9 mouse cellular contexts compared by ENCODE assay signal in the genomic region with DNA sequence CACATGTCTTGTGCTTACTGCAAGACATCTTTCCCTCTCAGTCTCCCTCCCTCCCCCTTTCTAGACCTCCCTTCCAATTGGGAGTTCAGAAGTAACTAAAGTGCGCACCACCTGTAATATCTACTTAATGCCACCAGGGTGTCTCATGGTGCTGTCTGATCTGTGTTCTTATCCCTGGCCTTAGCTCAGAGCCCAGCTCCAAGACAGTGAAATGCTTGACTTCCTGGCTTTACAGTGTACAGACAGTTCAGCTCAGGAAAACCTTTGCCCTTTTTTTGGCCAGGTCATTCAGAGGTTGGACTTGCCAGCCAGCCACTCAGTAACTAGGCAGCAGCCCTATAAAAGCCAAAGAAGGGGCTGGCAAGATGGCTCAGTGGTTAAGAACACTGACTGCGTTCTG. TPM values are rescaled to one million over a fixed set of nuclear protein-coding genes. Genes with fewer than 3 reads are reported as not detected.
DNase-seq lines count a peak whose midpoint lies in the region; ATAC-seq and TF ChIP-seq lines count a peak whose summit lies in the region.
"Had no signal": no experiment of that assay in that cellular context is flagged by ENCODE, and none has a peak within 500 bp of the region (broad histone marks: within the 10 kb centered on the region; RNA-seq: fewer than 3 reads in every experiment).

No protein-coding gene starts in this region.

- no peak overlapping the region for H3K9ac ChIP-seq in embryonic facial prominence, embryonic 15.5 days
- H3K9ac ChIP-seq in limb, embryonic 13.5 days = no peak overlapping the region
- no peak overlapping the region for H3K9ac ChIP-seq in midbrain, embryonic 14.5 days (replicated peaks; ENCODE audit: low read length)
- H3K9ac ChIP-seq: embryonic facial prominence, embryonic 12.5 days had no signal

- no peaks in the 10 kb centered on the region for H3K27me3 ChIP-seq in embryonic facial prominence, embryonic 15.5 days
- H3K27me3 ChIP-seq in hindbrain, embryonic 10.5 days (ENCODE audit: insufficient read depth, poor library complexity, severe bottlenecking) = no peaks in the 10 kb centered on the region
- H3K27me3 ChIP-seq in limb, embryonic 13.5 days = no peaks in the 10 kb centered on the region
- no peaks in the 10 kb centered on the region for H3K27me3 ChIP-seq in midbrain, embryonic 14.5 days (ENCODE audit: control insufficient read depth, insufficient read depth, low read length)
- H3K27me3 ChIP-seq: embryonic facial prominence, embryonic 12.5 days had no signal

- H3K4me3 ChIP-seq in left cerebral cortex, adult 2 months = no peak overlapping the region
- no peak overlapping the region for H3K4me3 ChIP-seq in embryonic facial prominence, embryonic 15.5 days (replicated peaks)
- no peak overlapping the region for H3K4me3 ChIP-seq in hindbrain, embryonic 10.5 days
- H3K4me3 ChIP-seq in limb, embryonic 13.5 days = no peak overlapping the region
- H3K4me3 ChIP-seq in midbrain, embryonic 14.5 days (replicated peaks; ENCODE audit: low read depth, low read length) = no peak overlapping the region
- H3K4me3 ChIP-seq: embryonic facial prominence, embryonic 12.5 days had no signal

- no peaks in the 10 kb centered on the region for H3K9me3 ChIP-seq in embryonic facial prominence, embryonic 15.5 days (replicated peaks)
- H3K9me3 ChIP-seq in hindbrain, embryonic 10.5 days = no peaks in the 10 kb centered on the region
- H3K9me3 ChIP-seq in limb, embryonic 13.5 days = no peaks in the 10 kb centered on the region
- no peaks in the 10 kb centered on the region for H3K9me3 ChIP-seq in midbrain, embryonic 14.5 days (ENCODE audit: control insufficient read depth, low read length)
- H3K9me3 ChIP-seq: embryonic facial prominence, embryonic 12.5 days had no signal

- intact Hi-C loops in left cerebral cortex, adult 2 months (cut with DNase I) = loop anchor here (2.0 kb wide), 1 partner anchor 138 kb away; no protein-coding TSS in a partner anchor

- DNase-seq in left cerebral cortex, adult 2 months (ENCODE audit: extremely low spot score in 1 of 2, low spot score in 2 of 2) = peak in 1 of 2 experiments; percentile 29
- DNase-seq in left cerebral cortex, adult 11 months (ENCODE audit: low spot score) = no peak
- DNase-seq in ZHBTc4 (ENCODE audit: low read depth, low spot score) = peak; percentile 89
- DNase-seq in hindbrain, embryonic 10.5 days (ENCODE audit: low spot score) = peak; percentile 31
- peak; percentile 82 for DNase-seq in midbrain, embryonic 14.5 days
- no peak for DNase-seq in spleen, adult 12 weeks (ENCODE audit: low spot score)

- H3K4me1 ChIP-seq in embryonic facial prominence, embryonic 15.5 days = no peaks in the 10 kb centered on the region
- H3K4me1 ChIP-seq in hindbrain, embryonic 10.5 days (replicated peaks) = no peaks in the 10 kb centered on the region
- H3K4me1 ChIP-seq in limb, embryonic 13.5 days = 0 out of 2 replicates have a peak, but pooled peaks cover 2% of the 10 kb centered on the region
- H3K4me1 ChIP-seq in midbrain, embryonic 14.5 days (ENCODE audit: control insufficient read depth, insufficient read depth, low read length) = no peaks in the 10 kb centered on the region
- H3K4me1 ChIP-seq: embryonic facial prominence, embryonic 12.5 days had no signal

- peak; percentile 83 for ATAC-seq in embryonic facial prominence, embryonic 15.5 days (ENCODE audit: insufficient number of reproducible peaks, low FRiP score, low TSS enrichment, low read depth)
- peak; percentile 73 for ATAC-seq in limb, embryonic 13.5 days (ENCODE audit: low FRiP score, low read depth)
- ATAC-seq in midbrain, embryonic 14.5 days (ENCODE audit: low FRiP score, low TSS enrichment) = peak; percentile 63; the same call in 1 of the 2 replicates

- no peak overlapping the region for H3K4me2 ChIP-seq in embryonic facial prominence, embryonic 15.5 days (replicated peaks)
- H3K4me2 ChIP-seq in limb, embryonic 13.5 days (replicated peaks) = no peak overlapping the region
- no peak overlapping the region for H3K4me2 ChIP-seq in midbrain, embryonic 14.5 days (ENCODE audit: low read length)
- H3K4me2 ChIP-seq: embryonic facial prominence, embryonic 12.5 days had no signal

- WGBS in embryonic facial prominence, embryonic 15.5 days = 40% methylated on average over 2 of the region's 2 CpGs
- WGBS in hindbrain, embryonic 10.5 days = 49% methylated on average over 2 of the region's 2 CpGs
- 44% methylated on average over 2 of the region's 2 CpGs for WGBS in limb, embryonic 13.5 days
- 48% methylated on average over 2 of the region's 2 CpGs for WGBS in midbrain, embryonic 14.5 days

- peak; percentile 74 for TF ChIP-seq CTCF in left cerebral cortex, adult 2 months (IDR thresholded peaks at IDR 0.05)

- no peaks in the 10 kb centered on the region for H3K36me3 ChIP-seq in embryonic facial prominence, embryonic 15.5 days
- peaks cover 8% of the 10 kb centered on the region for H3K36me3 ChIP-seq in hindbrain, embryonic 10.5 days
- peaks cover 4% of the 10 kb centered on the region; the same call in 1 of the 2 replicates for H3K36me3 ChIP-seq in limb, embryonic 13.5 days
- H3K36me3 ChIP-seq in midbrain, embryonic 14.5 days (ENCODE audit: control insufficient read depth, insufficient read depth, low read length) = no peaks in the 10 kb centered on the region
- H3K36me3 ChIP-seq: embryonic facial prominence, embryonic 12.5 days had no signal

- H3K27ac ChIP-seq in left cerebral cortex, adult 2 months = no peak overlapping the region
- no peak overlapping the region for H3K27ac ChIP-seq in embryonic facial prominence, embryonic 15.5 days (replicated peaks)
- no peak overlapping the region for H3K27ac ChIP-seq in hindbrain, embryonic 10.5 days
- no peak overlapping the region for H3K27ac ChIP-seq in limb, embryonic 13.5 days
- no peak overlapping the region for H3K27ac ChIP-seq in midbrain, embryonic 14.5 days (replicated peaks; ENCODE audit: low read depth, low read length)
- H3K27ac ChIP-seq: embryonic facial prominence, embryonic 12.5 days had no signal

RNA-seq across cellular contexts. Expression of gene Vezf1, which starts 8.9 kb away (rescaled TPM):
- 10 to 100 TPM; 27.8 to 28.3 TPM for total RNA-seq in left cerebral cortex, adult 2 months (2021)
- 37.5 and 39.6 TPM in 2 replicates for polyA plus RNA-seq in embryonic facial prominence, embryonic 15.5 days (2015; fragmentation: Nextera tagmentation; extraction: Ambion mirVana)
- 64.7 and 64.8 TPM in 2 replicates for polyA plus RNA-seq in hindbrain, embryonic 10.5 days (2016; fragmentation: Nextera tagmentation; extraction: Ambion mirVana)
- 46.8 and 48.9 TPM in 2 replicates for polyA plus RNA-seq in limb, embryonic 13.5 days (2015; fragmentation: Nextera tagmentation; extraction: Ambion mirVana)
- 58.9 and 69.9 TPM in 2 replicates for polyA plus RNA-seq in midbrain, embryonic 14.5 days (2014; fragmentation: Nextera tagmentation; extraction: Ambion mirVana)

RNA-seq across cellular contexts. Expression of gene Srsf1, which starts 12.0 kb away (rescaled TPM):
- 100 to 1,000 TPM; 184 to 190 TPM for total RNA-seq in left cerebral cortex, adult 2 months (2021)
- 269 and 279 TPM in 2 replicates for polyA plus RNA-seq in embryonic facial prominence, embryonic 15.5 days (2015; fragmentation: Nextera tagmentation; extraction: Ambion mirVana)
- 337 and 377 TPM in 2 replicates for polyA plus RNA-seq in hindbrain, embryonic 10.5 days (2016; fragmentation: Nextera tagmentation; extraction: Ambion mirVana)
- 340 and 357 TPM in 2 replicates for polyA plus RNA-seq in limb, embryonic 13.5 days (2015; fragmentation: Nextera tagmentation; extraction: Ambion mirVana)
- 225 and 342 TPM in 2 replicates for polyA plus RNA-seq in midbrain, embryonic 14.5 days (2014; fragmentation: Nextera tagmentation; extraction: Ambion mirVana)

RNA-seq across cellular contexts. Expression of gene Cuedc1, which starts 38.7 kb away (rescaled TPM):
- 10 to 100 TPM; 31.4 to 31.7 TPM for total RNA-seq in left cerebral cortex, adult 2 months (2021)
- polyA plus RNA-seq in embryonic facial prominence, embryonic 15.5 days (2015; fragmentation: Nextera tagmentation; extraction: Ambion mirVana) = 35.4 and 38.7 TPM in 2 replicates
- 20.5 and 27.1 TPM in 2 replicates for polyA plus RNA-seq in hindbrain, embryonic 10.5 days (2016; fragmentation: Nextera tagmentation; extraction: Ambion mirVana)
- 37.2 and 37.7 TPM in 2 replicates for polyA plus RNA-seq in limb, embryonic 13.5 days (2015; fragmentation: Nextera tagmentation; extraction: Ambion mirVana)
- polyA plus RNA-seq in midbrain, embryonic 14.5 days (2014; fragmentation: Nextera tagmentation; extraction: Ambion mirVana) = 29.6 and 31.1 TPM in 2 replicates

Comparison
In these comparisons a context has a peak if more than half of its experiments do, and no peak if none do; other contexts are left out.
1. DNase-seq: peak in ZHBTc4 (single experiment), hindbrain, embryonic 10.5 days (single experiment) and midbrain, embryonic 14.5 days (single experiment); none in left cerebral cortex, adult 11 months (single experiment) and spleen, adult 12 weeks (single experiment).
2. Peak in every context shown above with its lines, with median percentiles within 50 percentile points of each other: ATAC-seq.